Mouse (Mus musculus) liver, adult 2 months (tissue): ENCODE data around the gene Abcb7. TPM values are rescaled to one million over a fixed set of nuclear protein-coding genes. Genes with fewer than 3 reads are reported as not detected.
"Not testable (repeated sequence)": the region's sequence is repeated elsewhere in the genome, so short reads cannot be mapped to it uniquely, and the experiment has no call there.

Experiments
- DNase-seq: peaks from one replicate; pipeline ENCODE4 v3.0.0-alpha.2; 2011; ENCODE audit warnings: low read depth, low spot score; ENCODE audit errors: extremely low read depth
- H3K27ac ChIP-seq: fragments of 200-500 bp; replicated peaks from 2 replicates; pipeline ENCODE4 v1.5.1; 2012; ENCODE audit warnings: low read depth, mild to moderate bottlenecking, control low read depth, inconsistent platforms, low read length; ENCODE audit not compliant: insufficient read depth
- H3K27me3 ChIP-seq: fragments of 200-500 bp; 2 replicates; pipeline ENCODE4 v1.6.1; 2012; ENCODE audit warnings: mild to moderate bottlenecking, moderate library complexity, low read length, inconsistent platforms; ENCODE audit not compliant: control insufficient read depth, insufficient read depth
- H3K36me3 ChIP-seq: fragments of 200-500 bp; 2 replicates; pipeline ENCODE4 v1.6.1; 2012; ENCODE audit warnings: low read length, inconsistent platforms; ENCODE audit not compliant: control insufficient read depth, insufficient read depth
- H3K4me1 ChIP-seq: fragments of 200-500 bp; 2 replicates; pipeline ENCODE4 v1.6.1; 2011; ENCODE audit warnings: low read length; ENCODE audit not compliant: control insufficient read depth, insufficient read depth
- H3K4me3 ChIP-seq: fragments of 200-500 bp; 2 replicates; pipeline ENCODE4 v1.5.1; 2011; ENCODE audit warnings: low read depth, mild to moderate bottlenecking, control low read depth, low read length, moderate library complexity; ENCODE audit not compliant: insufficient read depth
- H3K79me2 ChIP-seq: fragments of 200-500 bp; 2 replicates; pipeline ENCODE4 v1.6.1; 2012; ENCODE audit warnings: inconsistent platforms, mild to moderate bottlenecking, low read length, moderate library complexity; ENCODE audit not compliant: control insufficient read depth, insufficient read depth
- H3K9ac ChIP-seq: fragments of 200-500 bp; 2 replicates; pipeline ENCODE4 v1.6.1; 2012; ENCODE audit warnings: low read depth, mild to moderate bottlenecking, control low read depth, inconsistent platforms, low read length
- CTCF ChIP-seq: fragments of 200-500 bp; IDR thresholded peaks from 2 replicates; pipeline ENCODE4 v1.5.1; 2011; ENCODE audit warnings: low read depth, low read length, control low read depth
- POLR2A ChIP-seq: fragments of 200-500 bp; IDR thresholded peaks from 2 replicates; pipeline ENCODE4 v1.6.1; 2011; ENCODE audit warnings: low read length, control low read depth; ENCODE audit not compliant: insufficient read depth; ENCODE audit errors: extremely low read depth
- WGBS: fragments of 180-500 bp; shearing (Covaris S2); methylation state at CpG from one replicate; pipeline ENCODE4 v1.1.7; 2018; 5-methylcytosine and 5-hydroxymethylcytosine counted together
- polyA plus RNA-seq: library from polyadenylated mRNA; depleted of rRNA; stranded (reverse); fragments of >200 nt; gene quantifications from 2 replicates; pipeline ENCODE4 v1.2.3, GENCODE M21; 2012
- total RNA-seq: library from RNA; depleted of rRNA; stranded (reverse); fragments of >200 nt; gene quantifications from 2 replicates; pipeline ENCODE4 v1.2.3, GENCODE M21; 2014

Gene Abcb7
- total and polyA plus RNA-seq, 2 experiments: 5.8 to 37.6 TPM

DNA sequence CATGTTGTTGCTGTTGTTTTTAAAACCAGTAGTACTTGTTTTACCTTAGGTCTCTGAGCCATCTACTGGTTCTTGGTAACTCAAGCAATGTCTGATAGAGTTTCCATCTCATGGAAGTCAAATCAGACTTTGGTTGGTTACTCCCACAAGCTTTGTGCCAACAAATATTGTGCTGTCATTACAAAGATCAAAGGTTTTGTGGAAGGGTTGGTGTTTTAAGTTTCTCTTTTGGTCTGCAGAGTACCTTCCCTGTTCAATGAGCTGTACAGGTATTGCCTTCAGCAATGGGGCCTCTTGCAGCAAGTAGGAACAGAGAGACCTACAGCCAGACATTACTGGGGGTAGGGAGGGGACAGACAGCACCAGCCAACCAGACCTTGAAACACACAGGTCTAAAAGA is 5.5 kb downstream of the Abcb7 start:
- H3K27me3 ChIP-seq: no peaks in the 10 kb centered on the region
- TF ChIP-seq CTCF (no peak), POLR2A (no peak)
- H3K79me2 ChIP-seq: peaks cover 6% of the 10 kb centered on the region; the same call in 1 of the 2 replicates
- no peak overlapping the region for H3K9ac ChIP-seq
- H3K27ac ChIP-seq: peak overlapping the region; percentile 73
- H3K4me1 ChIP-seq: peaks cover 5% of the 10 kb centered on the region; the same call in 1 of the 2 replicates
- DNase-seq: peak; percentile 91
- no peak overlapping the region for H3K4me3 ChIP-seq
- no peaks in the 10 kb centered on the region for H3K36me3 ChIP-seq

DNA sequence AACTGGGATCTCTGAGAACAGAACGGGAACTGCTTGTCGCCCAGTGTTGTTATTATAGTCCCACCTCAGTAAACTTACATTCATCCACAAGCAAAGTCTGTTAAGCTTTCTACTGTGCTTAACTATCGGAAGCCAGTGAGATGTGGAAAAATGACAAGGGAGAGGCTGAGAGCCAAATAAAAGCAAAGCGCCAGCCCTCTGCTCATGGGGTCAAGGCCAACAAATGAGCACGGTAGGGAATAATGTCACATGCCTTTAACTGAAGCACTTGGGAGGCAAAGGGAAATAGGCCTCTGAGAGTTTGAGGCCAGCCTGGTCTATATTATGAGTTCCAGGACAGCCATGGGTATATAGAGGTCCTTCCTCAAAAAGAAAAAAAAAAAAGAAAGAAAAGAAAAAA is 11.2 kb downstream of the Abcb7 start:
- Histone ChIP-seq H3K9ac (no peak overlapping the region), H3K27ac (no peak overlapping the region), H3K4me3 (no peak overlapping the region), H3K27me3 (no peaks in the 10 kb centered on the region), H3K4me1 (peaks cover 10% of the 10 kb centered on the region), H3K36me3 (no peaks in the 10 kb centered on the region), H3K79me2 (peaks cover 12% of the 10 kb centered on the region; the same call in 1 of the 2 replicates)
- 24% methylated on average over 5 of the region's 5 CpGs for WGBS
- TF ChIP-seq CTCF (no peak), POLR2A (no peak)
- DNase-seq: peak; percentile 75

DNA sequence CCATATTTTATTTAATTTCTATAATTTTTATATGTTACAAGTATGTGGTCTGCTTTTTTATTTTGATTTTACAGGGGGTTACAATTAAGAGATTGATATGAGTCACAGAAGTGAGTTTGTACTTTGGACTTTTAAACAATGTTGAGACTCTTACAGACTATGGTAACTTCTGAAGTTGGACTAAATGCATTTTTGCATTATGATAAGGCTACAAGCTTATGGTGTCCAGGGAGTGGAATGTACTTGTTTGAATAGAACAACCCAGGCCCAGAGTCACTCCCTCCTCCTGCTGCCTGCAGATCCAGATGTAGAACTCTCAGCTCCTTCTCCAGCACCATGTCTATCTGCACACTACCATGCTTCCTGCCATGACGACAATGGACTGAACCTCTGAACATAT is 12.5 kb downstream of the Abcb7 start:
- WGBS: 95% methylated on average over 1 of the region's 1 CpGs
- Histone ChIP-seq H3K27ac (no peak overlapping the region), H3K79me2 (peaks cover 12% of the 10 kb centered on the region; the same call in 1 of the 2 replicates), H3K4me1 (peaks cover 8% of the 10 kb centered on the region), H3K27me3 (no peaks in the 10 kb centered on the region), H3K4me3 (no peak overlapping the region), H3K36me3 (no peaks in the 10 kb centered on the region), H3K9ac (no peak overlapping the region)
- TF ChIP-seq POLR2A (no peak), CTCF (no peak)
- no peak for DNase-seq

DNA sequence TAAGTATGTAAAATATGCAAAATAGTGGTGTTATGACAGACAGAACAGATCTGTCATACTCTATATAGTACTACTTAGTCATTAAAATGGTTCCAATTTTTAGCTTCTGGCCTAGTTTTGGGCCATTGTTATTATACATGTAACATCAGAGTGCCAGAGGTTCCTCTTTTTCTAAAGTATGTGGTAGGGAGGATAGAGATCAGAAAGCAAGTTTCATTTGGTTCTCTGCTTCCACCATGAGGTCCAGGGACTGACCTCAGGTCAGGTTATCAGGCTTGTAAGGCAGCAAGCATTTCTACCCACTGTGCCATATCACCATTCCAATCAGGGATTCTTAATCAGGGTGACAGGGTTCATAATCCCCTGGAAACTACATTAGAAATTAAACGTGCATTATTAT is 16.1 kb downstream of the Abcb7 start:
- TF ChIP-seq CTCF (no peak), POLR2A (no peak)
- H3K9ac ChIP-seq: no peak overlapping the region
- no peaks in the 10 kb centered on the region for H3K27me3 ChIP-seq
- no peak overlapping the region for H3K4me3 ChIP-seq
- WGBS: 65% methylated on average over 1 of the region's 1 CpGs
- peaks cover 5% of the 10 kb centered on the region for H3K4me1 ChIP-seq
- H3K27ac ChIP-seq: no peak overlapping the region
- H3K36me3 ChIP-seq: no peaks in the 10 kb centered on the region
- DNase-seq: no peak
- H3K79me2 ChIP-seq: peaks cover 6% of the 10 kb centered on the region; the same call in 1 of the 2 replicates

DNA sequence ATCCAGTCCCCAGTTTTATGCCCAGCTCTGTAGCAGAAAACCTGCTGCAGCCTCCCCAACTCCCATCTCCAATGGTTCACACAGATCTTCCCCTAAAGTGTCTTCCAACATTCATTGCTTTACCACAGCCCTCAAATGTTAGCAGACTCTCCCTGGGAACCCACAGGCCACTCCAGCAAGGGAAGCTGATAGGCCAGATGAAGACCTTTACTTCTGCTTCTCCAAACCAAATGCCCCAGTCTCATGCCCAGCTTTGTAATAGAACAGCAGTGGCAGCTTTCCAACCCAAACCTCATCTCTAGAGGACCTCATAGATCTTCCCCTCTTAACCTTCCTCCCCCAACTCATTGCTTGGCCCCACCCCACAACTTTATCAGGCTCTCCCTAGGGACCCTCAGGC is 54.0 kb downstream of the Abcb7 start:
- H3K27ac ChIP-seq: no peak overlapping the region
- no peak for DNase-seq
- no peaks in the 10 kb centered on the region; the same call in 1 of the 2 replicates for H3K79me2 ChIP-seq
- no peaks in the 10 kb centered on the region for H3K27me3 ChIP-seq
- TF ChIP-seq POLR2A (no peak), CTCF (no peak)
- H3K4me1 ChIP-seq: no peaks in the 10 kb centered on the region
- no peak overlapping the region for H3K4me3 ChIP-seq
- no peak overlapping the region for H3K9ac ChIP-seq
- H3K36me3 ChIP-seq: no peaks in the 10 kb centered on the region

DNA sequence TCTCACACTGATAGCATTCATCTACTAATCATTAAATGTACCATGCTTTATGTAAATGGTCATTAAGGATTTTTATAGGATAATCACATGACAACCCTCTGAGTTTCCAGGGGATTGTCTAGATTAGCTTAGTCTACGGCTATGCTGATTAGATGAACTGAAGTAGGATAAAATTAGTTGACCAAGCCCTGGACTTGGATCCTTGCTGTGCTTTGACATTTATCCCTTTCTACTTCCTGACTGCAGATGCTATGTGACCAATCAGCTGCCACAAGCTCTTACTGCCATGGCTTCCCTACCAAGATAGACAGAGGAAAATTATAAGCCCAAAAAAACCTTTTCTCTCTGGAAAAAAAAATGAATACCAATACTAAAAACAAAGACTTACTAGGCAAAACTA is 57.8 kb downstream of the Abcb7 start:
- no peak overlapping the region for H3K4me3 ChIP-seq
- no peaks in the 10 kb centered on the region; the same call in 1 of the 2 replicates for H3K79me2 ChIP-seq
- TF ChIP-seq CTCF: no peak
- TF ChIP-seq POLR2A: no peak
- no peaks in the 10 kb centered on the region for H3K36me3 ChIP-seq
- no peaks in the 10 kb centered on the region for H3K4me1 ChIP-seq
- no peaks in the 10 kb centered on the region for H3K27me3 ChIP-seq
- 80% methylated on average over 1 of the region's 1 CpGs for WGBS
- H3K9ac ChIP-seq: no peak overlapping the region
- H3K27ac ChIP-seq: no peak overlapping the region
- DNase-seq: no peak

DNA sequence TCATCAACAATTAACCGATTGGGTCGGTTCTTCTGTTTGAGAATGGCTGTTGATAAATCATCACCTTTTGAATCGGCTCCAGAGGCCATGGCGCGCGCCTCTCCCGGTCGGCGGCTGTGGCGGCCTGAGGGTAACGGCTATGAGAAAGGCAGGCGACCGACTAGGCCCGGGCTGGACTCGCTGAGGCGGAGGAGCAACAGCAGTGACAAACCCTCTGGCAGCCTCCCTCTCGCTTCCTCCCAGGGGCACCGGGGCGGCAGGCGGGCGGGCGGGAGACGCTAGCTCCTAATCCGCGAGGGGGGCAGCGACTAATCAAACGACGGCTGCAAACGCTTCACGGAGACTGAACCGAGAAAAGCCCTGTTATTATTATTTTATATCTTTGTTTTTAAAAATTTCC is 65.5 kb downstream of the Abcb7 start:
- not testable (repeated sequence) for H3K79me2 ChIP-seq, H3K27ac ChIP-seq, H3K4me1 ChIP-seq, H3K9ac ChIP-seq, H3K27me3 ChIP-seq, H3K36me3 ChIP-seq, H3K4me3 ChIP-seq, DNase-seq
- WGBS: 95% methylated on average over 27 of the region's 31 CpGs
